Mouse (Mus musculus): ENCODE measurements around the gene Hbp1.

Gene Hbp1

DNA sequence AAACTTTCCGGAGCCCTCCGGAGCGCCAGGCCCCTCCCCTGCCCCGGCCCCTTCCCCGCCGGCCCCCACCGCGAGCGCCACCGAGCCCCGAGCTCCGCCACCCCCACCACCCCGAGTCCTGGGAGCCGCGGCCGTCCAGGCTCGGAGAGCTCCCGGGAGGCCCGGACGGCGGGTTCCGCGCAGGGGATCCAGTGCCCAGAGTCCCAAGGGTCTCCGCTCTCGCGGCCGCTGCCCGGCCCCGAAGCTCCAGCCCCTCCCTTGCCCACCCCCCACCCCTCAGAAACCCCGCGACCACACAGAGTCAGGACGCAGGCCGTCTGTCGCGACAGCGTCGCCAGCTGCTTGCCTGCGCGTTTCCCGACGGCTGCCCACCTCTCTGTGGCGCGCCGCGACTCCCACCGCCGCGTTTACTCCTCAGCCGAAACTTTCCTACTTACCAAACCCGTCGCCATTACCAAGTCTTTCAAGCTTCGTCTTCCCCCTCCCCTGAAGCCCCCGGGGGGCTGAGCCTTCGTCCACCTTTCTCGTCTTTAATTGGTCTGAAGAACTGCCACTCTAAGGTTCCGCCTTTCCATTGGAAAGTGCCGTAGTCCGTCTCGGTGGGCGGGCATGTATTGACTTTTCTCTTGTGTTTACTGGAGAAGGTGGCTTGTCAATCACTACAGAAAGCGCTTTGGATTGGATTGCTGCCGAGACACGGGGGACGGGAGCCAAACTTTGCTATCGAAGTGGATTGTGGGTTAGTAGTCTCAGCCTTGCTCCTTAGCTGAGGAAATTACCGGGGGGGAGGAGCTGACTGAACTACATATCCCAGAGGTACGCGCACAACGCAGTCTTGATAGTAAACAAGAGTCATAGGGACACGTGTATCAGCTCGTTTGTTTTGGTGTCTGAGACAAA is at the start of gene Hbp1:
Gene Hbp1 (minus strand): TSS at position 777 of the 900 bp plus-strand sequence.
- peak; percentile 98 for DNase-seq (ENCODE audit: low spot score)

DNA sequence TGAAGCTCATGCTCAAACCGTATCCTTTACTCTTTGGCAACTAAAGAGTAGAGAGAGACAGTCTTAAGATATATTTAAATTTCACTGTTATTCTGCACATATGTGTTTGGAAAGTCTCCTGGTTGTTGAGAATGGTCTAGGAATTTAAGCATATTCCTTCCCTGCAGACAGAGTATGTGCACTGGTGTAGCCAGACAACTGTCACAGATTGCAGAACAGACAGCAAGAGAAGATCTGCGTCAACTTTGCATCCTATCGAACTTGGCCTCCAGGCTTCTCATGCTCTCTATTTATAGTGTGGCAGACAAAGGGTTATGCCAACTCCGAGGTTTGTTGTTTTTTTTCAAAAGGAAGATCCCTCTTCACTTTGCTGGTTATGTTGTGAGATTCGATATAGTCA is 48.4 kb upstream of the Hbp1 start:
- DNase-seq (ENCODE audit: low spot score): no peak

DNA sequence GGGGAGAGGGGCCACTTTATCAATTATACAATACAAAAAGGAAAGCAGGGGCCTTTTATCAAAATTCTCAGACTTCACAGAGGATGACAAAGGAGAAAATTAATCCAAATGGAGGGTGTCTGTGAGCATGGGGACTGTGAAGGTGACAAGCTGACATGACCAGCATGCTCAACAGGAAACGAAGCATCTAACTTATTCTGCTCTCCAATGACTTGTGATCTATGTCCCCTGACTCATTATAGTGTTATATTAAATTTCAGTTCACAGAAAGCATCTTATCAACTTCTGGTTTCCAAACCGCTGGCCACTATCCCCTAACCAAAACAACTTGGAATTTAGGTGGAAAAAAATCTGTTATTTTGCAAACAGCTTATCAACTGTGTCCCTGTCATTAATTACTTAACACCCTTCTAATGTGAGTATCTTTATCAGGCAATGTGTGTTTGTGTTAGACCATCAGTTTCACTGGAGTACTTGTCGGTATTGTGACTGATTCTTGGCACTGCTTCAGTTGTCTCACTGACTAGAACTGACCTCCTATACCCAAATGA is 47.1 kb upstream of the Hbp1 start:
- DNase-seq (ENCODE audit: low spot score): no peak

DNA sequence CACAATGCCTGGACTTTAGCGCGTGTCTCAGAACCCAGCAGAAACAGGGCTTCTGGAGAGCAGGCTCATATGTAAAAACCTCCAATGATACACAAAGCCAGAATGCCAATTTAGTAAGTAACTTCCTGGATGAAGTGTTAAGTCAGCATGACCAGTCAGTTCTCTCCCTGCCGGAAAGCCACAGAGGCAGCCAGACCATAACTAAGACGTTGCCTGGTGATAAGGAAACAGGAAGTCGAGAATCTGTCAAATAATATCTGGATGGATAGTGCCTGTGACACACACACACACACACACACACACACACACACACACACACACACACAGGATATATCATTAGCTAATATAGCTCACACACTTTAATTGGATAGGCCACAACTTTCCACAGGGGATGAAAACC is 46.5 kb upstream of the Hbp1 start:
- no peak for DNase-seq (ENCODE audit: low spot score)

DNA sequence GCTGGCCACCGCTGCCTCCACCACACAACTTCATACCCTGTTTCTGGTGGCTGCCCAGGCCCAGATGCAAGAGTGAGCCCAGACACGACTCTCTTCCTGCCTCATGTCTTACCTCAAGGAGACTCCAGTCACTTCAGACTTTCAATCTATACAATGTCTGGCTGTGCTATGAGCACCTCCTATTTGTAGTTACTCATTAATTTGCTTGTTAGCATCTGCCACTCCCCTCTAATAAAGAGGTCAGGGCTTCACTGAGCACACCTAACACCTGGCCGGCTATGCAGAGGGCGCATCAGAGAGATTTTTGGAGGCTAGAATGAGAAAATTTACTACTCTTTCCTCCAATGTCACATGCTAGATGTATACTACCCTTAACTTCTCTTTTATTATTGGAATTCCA is 40.2 kb upstream of the Hbp1 start:
- no peak for DNase-seq (ENCODE audit: low spot score)

DNA sequence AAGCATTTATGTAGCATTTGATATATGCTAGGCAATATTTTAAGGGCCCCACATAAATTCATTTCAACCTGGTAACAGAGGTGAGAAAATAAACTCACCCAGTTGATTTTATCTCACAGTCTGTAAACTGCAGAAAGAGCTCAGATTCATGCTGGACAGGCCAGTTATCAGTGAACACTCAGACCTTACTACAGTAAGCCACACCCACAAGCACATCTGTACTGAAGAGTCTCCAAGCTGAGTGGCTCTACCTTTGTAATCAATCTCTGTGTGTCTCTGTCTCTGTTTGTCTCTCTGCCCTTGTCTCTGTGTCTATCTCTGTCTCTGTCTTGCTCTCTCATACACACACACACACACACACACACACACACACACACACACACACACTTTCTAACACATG is 39.4 kb upstream of the Hbp1 start:
- no peak for DNase-seq (ENCODE audit: low spot score)

DNA sequence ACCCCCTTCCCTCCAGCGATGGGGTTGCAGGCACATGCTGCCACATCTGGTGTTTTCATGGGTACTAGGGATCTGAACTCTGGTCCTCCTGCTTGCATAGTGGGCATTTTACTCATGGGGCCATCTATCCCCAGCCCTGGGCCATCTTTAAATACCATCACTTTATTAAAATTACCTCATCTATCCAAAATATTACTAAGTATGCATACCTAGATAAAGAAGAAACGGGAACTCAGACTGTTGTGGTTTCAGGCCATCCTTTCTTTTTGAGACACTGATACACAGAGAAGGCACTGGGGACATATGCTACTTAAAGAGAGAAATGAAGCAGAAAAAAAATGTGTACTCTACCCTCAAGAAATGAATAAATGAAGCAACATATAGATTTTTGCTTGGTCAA is 36.1 kb upstream of the Hbp1 start:
- no peak for DNase-seq (ENCODE audit: low spot score)

DNA sequence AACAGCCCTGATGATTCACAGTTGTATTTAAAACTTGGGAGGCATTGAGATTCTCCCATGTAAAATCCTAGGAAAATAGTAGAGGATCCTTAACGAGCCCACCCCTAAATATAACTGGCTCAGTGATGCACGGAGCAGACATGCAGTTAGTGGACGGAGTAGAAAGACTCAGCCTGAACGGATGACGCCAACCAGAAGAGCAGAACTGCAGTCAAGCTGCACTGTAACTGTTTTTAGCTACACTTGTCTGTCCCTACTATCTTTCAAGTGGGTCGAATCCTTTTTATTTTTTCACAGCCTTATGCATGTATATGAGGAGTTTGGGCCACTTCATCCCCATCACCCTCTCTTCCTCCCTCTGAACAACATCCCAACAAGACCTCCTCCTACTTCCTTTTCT is 35.4 kb upstream of the Hbp1 start:
- DNase-seq (ENCODE audit: low spot score): no peak

DNA sequence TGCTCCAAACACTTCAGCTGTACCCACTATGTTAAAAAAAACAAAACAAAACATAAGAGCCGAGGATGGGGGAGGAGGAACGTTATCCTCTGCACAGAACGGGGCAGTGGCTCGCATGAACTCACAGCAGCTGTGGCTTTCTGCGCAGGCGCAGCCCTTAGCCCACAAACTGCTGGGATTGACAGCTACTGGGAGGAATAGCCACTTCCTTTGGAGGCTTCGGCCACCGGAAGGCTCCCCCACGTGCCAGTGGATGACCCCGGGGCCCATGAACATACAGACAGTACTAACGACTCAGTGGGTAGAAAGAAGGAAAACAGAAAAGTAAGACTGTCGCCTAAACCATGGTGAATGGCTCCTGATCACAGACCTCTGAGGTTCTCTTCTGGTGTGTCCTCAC is 34.3 kb upstream of the Hbp1 start:
- no peak for DNase-seq (ENCODE audit: low spot score)

DNA sequence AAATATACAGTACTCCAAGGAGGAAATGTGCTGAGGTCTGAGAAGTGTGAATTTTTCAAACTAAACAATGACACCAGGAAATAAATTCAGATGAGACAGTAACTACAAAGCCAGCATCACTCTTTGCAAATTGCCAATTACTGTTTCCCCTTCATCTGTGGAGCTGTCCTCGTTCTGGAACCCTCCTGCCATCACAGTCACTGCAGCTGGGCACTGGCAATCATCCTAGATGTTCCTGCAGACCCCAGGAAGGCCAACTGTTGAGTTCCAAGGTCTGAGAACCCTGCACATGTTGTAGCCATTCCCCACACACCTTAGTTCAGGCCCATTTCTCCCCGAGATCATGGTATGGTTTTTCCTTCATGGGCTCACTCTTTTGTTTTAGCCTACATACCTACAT is 33.9 kb upstream of the Hbp1 start:
- DNase-seq (ENCODE audit: low spot score): no peak

DNA sequence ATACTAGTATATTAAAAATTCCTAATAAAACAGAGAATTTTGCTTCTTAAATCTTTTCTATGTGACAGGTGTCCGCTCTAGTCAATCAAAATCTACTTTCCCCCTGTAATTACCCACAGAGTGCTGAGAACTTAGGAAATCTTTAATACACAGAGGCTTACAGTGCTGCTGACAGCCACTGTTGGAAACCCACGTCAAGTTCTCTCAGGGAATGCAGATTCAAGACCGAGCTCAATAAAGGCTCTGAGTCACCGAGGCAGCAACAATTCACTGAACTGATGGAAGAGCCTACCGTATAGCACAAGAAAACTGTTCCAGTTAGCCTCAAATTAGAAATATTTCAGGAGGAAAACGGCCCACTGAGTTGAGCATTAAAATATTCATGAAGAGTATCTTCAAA is 33.4 kb upstream of the Hbp1 start:
- DNase-seq (ENCODE audit: low spot score): no peak

DNA sequence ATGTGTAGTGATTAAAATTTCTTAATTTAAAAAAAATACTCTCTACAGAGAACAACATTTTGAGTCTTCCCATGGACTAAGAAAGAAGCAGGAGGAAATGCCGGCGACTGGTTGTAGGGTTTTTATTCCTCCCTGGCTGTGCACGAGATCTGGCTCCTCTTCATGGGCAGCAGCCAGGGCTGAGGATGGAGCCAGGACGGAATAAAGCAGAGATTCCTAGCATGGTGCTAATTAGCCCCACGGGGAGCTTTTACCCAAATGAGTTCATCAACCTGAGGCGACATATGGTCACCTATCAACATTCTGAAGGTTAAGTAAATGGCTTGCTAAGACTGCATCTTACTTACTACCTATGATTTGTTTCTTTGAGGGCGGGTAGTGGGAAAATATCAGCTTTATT is 32.9 kb upstream of the Hbp1 start:
- DNase-seq (ENCODE audit: low spot score): no peak

DNA sequence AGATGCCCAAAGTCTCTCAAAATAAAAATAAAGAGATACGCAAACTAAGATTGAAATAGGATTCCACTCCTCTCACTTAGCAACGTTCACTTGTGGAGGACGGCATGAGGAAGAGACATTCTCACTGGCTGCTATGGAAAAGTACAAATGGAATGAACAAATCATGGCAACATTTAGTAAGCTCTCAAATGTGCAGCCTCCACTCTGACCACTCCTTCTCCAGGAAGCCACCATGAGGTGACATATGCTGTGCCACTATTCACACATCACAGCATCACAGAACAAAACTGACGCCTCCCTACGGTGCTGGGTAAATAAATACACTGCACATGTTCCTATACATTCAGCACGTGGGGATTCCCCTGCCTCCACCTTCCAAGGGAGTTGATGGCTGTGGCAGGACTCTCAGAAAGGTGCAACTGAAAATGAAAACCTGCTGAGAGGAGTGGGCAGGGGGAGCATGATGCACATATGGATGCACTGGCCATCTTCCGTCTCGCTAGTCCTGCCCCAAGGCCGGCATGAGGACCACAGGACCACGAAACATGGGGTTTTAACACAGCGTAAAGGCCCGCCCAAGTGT is 27.4 kb upstream of the Hbp1 start:
- DNase-seq (ENCODE audit: low spot score): no peak

DNA sequence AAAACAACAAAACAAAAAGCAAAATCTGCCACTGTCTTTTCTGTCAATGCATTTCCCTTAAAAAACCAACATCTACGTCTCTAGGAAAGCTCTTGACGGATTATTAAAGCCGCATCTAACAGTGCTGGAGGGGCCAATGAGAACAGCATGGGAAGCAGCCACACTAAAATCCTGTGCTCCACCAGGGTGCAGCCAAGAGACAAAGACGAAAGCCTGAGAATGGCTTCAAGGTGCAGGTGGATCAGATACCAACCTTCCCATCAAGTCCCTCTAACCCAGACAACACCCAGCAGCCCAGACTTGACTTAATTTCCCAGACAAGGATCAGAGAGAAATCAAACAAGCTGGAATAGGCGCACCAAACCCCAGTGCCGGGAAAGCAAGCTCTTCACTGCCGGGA is 26.2 kb upstream of the Hbp1 start:
- DNase-seq (ENCODE audit: low spot score): peak; percentile 28

DNA sequence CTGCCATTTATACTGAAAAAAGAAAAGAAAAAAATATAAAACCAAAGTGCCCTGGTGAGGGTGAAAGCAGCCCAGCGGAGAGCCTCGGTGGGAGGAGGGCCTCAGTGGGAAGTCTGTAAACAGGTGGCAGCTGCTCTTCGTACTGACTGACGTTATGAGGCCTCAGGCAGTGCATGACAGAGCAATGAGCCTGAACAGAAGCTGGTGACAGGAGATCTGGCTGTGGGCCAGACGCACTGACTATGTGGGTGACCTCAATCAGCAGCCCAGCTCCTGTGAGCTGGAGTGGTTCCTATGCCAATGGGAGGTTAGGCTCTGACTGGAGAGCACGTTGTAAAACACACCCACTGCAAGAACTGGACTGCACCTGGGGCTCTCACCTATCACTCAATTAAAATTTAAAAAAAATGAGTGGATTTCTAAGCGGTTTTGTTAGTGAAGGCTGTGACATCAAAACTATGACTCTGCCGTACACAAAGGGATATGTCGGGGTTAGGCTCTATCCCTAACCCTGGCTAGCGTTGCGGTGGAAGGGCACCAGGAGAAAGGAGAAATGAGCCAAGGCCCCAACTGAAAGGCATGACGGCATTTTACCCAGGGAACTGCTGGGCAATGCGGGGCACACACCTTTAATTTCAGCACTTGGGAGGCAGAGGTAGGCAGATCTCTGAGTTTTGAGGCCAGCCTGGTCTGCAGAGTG is 23.3 kb upstream of the Hbp1 start:
- DNase-seq (ENCODE audit: low spot score): peak; percentile 27

DNA sequence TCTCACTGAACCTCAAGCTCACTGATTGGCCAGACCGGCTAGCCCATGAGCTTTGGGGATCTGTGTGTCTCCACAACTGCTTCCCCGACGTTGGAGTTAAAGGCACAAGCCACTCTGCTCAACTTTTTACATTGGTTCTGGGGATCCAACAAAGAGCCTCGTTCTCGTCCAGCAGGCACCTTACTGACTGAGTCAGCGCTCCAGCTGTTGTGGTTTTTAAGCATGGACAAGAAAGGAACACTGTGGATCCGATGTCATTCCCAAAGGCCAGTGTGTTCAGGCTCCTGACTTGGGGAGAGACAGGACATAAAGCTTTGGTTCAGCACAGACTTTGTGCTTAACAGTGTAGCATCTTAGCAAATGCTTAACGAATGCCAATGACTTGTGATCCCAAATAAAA is 21.2 kb upstream of the Hbp1 start:
- no peak for DNase-seq (ENCODE audit: low spot score)

DNA sequence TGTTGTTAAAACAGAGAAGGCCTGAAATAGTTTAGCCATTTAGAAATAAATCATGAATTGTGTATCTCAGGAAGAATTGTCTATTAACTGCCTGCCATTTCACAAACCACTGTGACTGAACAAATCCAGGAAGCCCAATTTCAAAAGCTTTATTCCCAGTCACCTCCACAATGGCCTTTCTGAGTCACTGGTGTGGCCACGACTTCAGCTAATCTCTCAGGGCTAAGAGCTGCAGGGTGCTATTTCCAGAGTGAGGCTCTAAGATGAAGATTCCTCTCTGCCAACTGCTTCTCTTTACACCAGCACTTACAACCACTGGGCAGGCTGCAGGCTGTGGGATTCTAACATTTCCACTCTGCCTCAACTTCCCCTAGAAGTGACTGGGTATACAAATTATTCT is 18.8 kb upstream of the Hbp1 start:
- no peak for DNase-seq (ENCODE audit: low spot score)

DNA sequence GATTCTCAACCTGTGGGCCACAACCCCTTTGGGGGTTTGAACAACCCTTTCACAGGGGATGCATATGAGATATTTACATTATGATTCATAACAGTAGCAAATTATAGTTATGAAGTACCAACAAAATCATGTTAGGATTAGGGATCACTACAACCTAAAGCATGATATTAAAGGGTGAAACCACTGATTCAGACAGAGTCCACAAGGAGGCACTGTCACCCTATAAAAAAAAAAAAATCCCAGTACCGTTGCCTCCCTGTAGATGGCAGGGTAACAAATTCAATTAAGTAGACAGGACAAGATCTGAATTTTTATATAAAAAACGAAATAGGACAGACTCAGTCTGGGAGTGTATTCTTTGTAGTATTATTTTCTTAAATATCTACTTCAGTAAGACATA is 17.2 kb upstream of the Hbp1 start:
- peak; percentile 40 for DNase-seq (ENCODE audit: low spot score)

DNA sequence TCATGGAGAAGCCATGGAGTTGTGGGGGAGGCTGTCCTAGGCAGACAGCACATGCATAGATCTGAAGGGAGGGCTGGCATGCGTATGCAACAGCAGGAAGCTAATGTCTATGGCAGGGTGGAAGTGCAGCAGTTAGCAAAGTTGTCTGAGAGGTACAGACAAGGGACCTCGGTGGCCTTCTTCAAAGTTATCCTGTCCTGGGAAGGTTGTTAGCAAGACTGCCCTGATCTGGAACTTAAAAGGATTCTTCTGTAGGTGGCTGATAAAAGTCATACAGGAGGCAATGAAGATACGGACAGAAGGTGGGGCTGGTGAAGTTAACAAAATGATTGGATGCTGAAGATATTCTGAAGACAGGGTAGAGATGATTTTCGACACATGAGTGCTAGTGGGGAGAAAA is 16.1 kb upstream of the Hbp1 start:
- DNase-seq (ENCODE audit: low spot score): no peak

DNA sequence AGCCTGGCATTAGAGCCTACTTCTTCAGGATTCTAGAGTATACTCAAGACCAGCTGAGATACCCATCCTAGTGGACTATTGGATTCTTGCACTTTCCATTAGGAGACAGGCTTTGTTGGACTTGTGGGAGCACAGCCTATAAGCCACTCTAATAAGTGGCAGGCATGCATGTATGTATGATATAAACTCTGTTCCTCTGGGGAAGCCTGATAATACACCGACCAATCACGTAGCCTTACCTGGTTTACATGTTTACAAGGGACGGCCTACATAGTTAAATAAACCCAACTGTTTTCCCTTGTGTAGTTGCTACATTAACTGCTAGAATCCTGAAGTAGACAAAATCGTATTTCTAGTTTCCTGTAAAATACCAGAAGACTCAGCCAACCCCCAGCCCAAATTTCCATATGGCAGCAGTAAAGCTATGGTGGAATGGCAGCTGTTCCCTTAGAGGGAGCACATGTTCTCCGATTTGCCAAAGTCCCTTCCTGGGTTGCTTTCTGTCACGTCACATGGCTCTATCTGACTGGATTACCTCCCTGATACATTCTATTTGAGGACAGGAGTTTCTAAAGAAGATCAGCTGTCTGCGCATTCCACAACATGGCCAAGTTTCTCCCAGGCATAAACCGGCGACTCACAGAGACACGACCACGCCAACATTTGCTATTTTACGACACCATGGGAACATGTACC is 15.3 kb upstream of the Hbp1 start:
- no peak for DNase-seq (ENCODE audit: low spot score)

DNA sequence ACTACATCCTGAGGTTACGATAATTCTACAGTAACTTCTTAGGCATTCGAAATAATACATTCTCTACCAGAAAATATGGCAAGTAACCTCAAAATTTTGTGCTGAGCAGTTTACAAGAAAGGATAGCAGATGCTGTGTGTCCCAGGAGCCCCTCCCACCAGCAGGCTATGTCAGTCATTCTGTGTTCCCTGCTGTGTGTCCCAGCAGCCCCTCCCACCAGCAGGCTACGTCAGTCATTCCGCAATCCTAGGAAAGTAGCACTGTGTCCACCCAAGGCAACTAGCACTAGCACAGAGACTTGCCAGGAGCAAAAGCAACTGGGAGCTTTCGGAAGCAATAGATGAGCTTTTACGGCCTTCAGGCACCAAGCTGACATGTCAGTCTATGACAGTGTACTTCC is 13.7 kb upstream of the Hbp1 start:
- DNase-seq (ENCODE audit: low spot score): no peak

DNA sequence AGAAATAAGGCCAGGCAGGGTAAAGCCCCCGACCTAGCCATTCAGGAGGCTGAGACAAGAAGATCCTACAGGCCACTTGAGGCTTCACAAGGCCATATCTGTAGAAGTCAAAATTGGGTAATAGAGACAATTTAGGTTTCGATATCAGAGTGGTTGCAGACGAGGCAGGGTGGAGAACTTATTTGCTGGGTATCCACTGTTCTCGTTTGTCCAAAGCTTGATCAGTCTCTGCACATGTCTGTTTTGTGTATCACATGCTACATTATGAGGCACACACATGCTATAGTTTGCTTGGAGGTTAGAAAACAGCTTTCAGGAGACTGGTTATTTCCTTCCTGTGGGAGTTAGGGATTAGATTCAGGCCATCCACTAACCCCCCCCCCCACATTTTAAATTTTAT is 5.5 kb upstream of the Hbp1 start:
- DNase-seq (ENCODE audit: low spot score): no peak

Measured in embryo, embryonic 10 days (tissue).